ENCODE assay signal across 20 mouse cellular contexts in the genomic region with DNA sequence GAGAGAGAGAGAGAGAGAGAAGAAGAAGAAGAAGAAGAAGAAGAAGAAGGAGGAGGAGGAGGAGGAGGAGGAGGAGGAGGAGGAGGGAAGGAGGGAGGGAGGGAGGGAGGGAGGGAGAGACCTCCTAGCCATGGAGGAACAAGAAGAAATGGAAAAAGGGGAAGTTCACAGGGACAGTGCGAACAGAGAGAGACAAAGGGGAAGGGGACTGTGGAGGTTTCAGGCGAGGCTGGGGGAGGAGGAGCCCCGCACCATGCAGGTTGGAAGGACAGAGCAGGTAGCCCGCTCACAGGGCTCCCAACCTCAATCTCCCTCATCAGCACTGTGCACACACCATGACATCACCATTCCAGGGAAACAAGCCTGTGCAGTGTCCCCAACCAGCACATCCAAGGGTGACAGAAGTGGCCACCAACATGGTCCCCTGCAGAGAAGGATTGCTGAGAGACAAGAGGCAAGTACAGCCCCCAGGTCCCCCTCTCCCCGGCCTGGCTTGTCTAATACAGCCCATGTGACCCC.
DNase-seq lines count a peak whose midpoint lies in the region; ATAC-seq lines count a peak whose summit lies in the region.
"Had no signal": no experiment of that assay in that cellular context is flagged by ENCODE, and none has a peak within 500 bp of the region (broad histone marks: within the 10 kb centered on the region; RNA-seq: fewer than 3 reads in every experiment).

No protein-coding gene starts in this region.

- 0 out of 2 replicates have a peak, but pooled peaks have one; percentile 41 for ATAC-seq in embryonic facial prominence, embryonic 13.5 days (ENCODE audit: insufficient number of reproducible peaks, insufficient read depth, low FRiP score, low TSS enrichment, low read depth)
- 0 out of 2 replicates have a peak, but pooled peaks have one; percentile 57 for ATAC-seq in kidney, embryonic 15.5 days (replicated peaks; ENCODE audit: low FRiP score)
- peak; percentile 89 for ATAC-seq in common myeloid progenitor, adult 5-6 weeks (replicated peaks; ENCODE audit: low read depth, poor library complexity, severe bottlenecking)
- peak; percentile 86 for ATAC-seq in megakaryocyte progenitor cell, adult 5-6 weeks (replicated peaks; ENCODE audit: poor library complexity)
- ATAC-seq: CD4-positive, CD25-positive, alpha-beta regulatory T cell, adult 4 months had no signal

- peaks cover 60% of the 10 kb centered on the region for H3K36me3 ChIP-seq in embryonic facial prominence, embryonic 13.5 days
- peaks cover 63% of the 10 kb centered on the region for H3K36me3 ChIP-seq in embryonic facial prominence, embryonic 10.5 days (replicated peaks)
- H3K36me3 ChIP-seq in kidney, embryonic 15.5 days, result peaks cover 27% of the 10 kb centered on the region
- H3K36me3 ChIP-seq: G1E; heart, embryonic 12.5 days had no signal

- no peaks in the 10 kb centered on the region for H3K27me3 ChIP-seq in embryonic facial prominence, embryonic 13.5 days
- no peaks in the 10 kb centered on the region for H3K27me3 ChIP-seq in embryonic facial prominence, embryonic 10.5 days (replicated peaks; ENCODE audit: low read depth, poor library complexity, severe bottlenecking)
- H3K27me3 ChIP-seq in kidney, embryonic 15.5 days, result no peaks in the 10 kb centered on the region
- H3K27me3 ChIP-seq: heart, embryonic 12.5 days; limb, embryonic 15.5 days; neural tube, embryonic 12.5 days had no signal

- peaks cover 13% of the 10 kb centered on the region for H3K4me1 ChIP-seq in embryonic facial prominence, embryonic 13.5 days
- H3K4me1 ChIP-seq in embryonic facial prominence, embryonic 10.5 days, result no peaks in the 10 kb centered on the region
- no peaks in the 10 kb centered on the region for H3K4me1 ChIP-seq in kidney, embryonic 15.5 days
- H3K4me1 ChIP-seq: heart, embryonic 12.5 days; neural tube, embryonic 12.5 days had no signal

- H3K27ac ChIP-seq in embryonic facial prominence, embryonic 13.5 days, result no peak overlapping the region
- H3K27ac ChIP-seq in embryonic facial prominence, embryonic 10.5 days (replicated peaks), result no peak overlapping the region
- H3K27ac ChIP-seq in kidney, embryonic 15.5 days, result no peak overlapping the region
- H3K27ac ChIP-seq: left cerebral cortex, adult 2 months; limb, embryonic 15.5 days; neural tube, embryonic 12.5 days had no signal

- 75% methylated on average over 5 of the region's 5 CpGs for WGBS in embryonic facial prominence, embryonic 13.5 days
- 83% methylated on average over 5 of the region's 5 CpGs for WGBS in embryonic facial prominence, embryonic 10.5 days
- whole genome bisulfite sequencing in kidney, embryonic 15.5 days, result 78% methylated on average over 5 of the region's 5 CpGs

- no peak overlapping the region for H3K4me3 ChIP-seq in embryonic facial prominence, embryonic 13.5 days
- H3K4me3 ChIP-seq in embryonic facial prominence, embryonic 10.5 days, result no peak overlapping the region
- H3K4me3 ChIP-seq in kidney, embryonic 15.5 days (replicated peaks), result no peak overlapping the region
- H3K4me3 ChIP-seq: heart, embryonic 12.5 days; left cerebral cortex, adult 2 months; limb, embryonic 15.5 days; neural tube, embryonic 12.5 days had no signal

- H3K9ac ChIP-seq in embryonic facial prominence, embryonic 13.5 days, result no peak overlapping the region
- no peak overlapping the region for H3K9ac ChIP-seq in kidney, embryonic 15.5 days
- H3K9ac ChIP-seq: heart, embryonic 12.5 days; limb, embryonic 15.5 days; neural tube, embryonic 12.5 days had no signal

- H3K4me2 ChIP-seq in embryonic facial prominence, embryonic 13.5 days, result no peak overlapping the region
- H3K4me2 ChIP-seq in kidney, embryonic 15.5 days, result no peak overlapping the region
- H3K4me2 ChIP-seq: heart, embryonic 12.5 days; limb, embryonic 15.5 days; neural tube, embryonic 12.5 days had no signal

- peaks cover 5% of the 10 kb centered on the region for H3K9me3 ChIP-seq in embryonic facial prominence, embryonic 13.5 days
- H3K9me3 ChIP-seq in embryonic facial prominence, embryonic 10.5 days, result peaks cover 12% of the 10 kb centered on the region; the same call in 1 of the 2 replicates
- H3K9me3 ChIP-seq in kidney, embryonic 15.5 days (replicated peaks), result peaks cover 5% of the 10 kb centered on the region; the same call in 1 of the 2 replicates

- DNase-seq in embryonic facial prominence, embryonic 10.5 days (ENCODE audit: low spot score), result no peak
- DNase-seq in kidney, postnatal 4 days, result no peak
- no peak for DNase-seq in urinary bladder, postnatal 25 days (ENCODE audit: low spot score)
- no peak for DNase-seq in frontal cortex, postnatal 36 days (ENCODE audit: low spot score in 2 of 2)
- DNase-seq: adrenal gland, adult 8-10 months; cerebellum, adult 11-12 months; cerebellum, postnatal 25 days; heart, postnatal 4 days; kidney, postnatal 10 days; spleen, adult 18-20 months had no signal
